Mouse (Mus musculus): ENCODE measurements around the gene Hoxc12. TPM values are rescaled to one million over a fixed set of nuclear protein-coding genes. Genes with fewer than 3 reads are reported as not detected.

Gene Hoxc12
- total RNA-seq, 2 experiments from 2014 or later, result not detected

- Histone ChIP-seq H3K27ac (no peak within 1 kb of the TSS), H3K4me3 (no peak within 1 kb of the TSS)
- TF ChIP-seq CTCF (conservative IDR thresholded peaks at IDR 0.05), result no peak
- no peak for DNase-seq (ENCODE audit: low spot score in 2 of 2)
Measured at GRCm38 (mm10) chr15:102921053-102922011, 15.2 kb upstream of the Hoxc12 start, which contains the start of gene Hoxc13. Gene Hoxc13 (plus strand): TSS chr15:102921103.

DNA sequence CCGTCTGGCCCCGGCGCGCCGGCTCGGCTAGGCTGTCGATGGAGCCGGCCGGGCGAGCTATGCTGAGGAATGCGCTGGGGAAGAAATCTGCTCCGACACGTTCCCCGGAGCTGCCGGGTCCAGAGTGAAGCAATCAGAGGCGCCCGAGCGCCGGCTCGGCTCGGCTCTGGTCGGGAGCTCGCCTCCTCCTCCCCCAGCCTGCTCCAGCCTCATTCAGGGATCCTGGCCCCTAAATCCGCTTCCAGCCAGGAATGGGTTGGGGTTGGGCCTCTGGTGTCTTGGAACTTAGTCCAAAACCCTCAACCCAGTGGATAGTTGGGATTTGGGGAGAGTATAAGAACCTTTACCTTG, 14.6 kb upstream of the Hoxc12 start:
- Histone ChIP-seq H3K4me3 (no peak overlapping the region), H3K27ac (no peak overlapping the region)
- DNase-seq (ENCODE audit: low spot score in 2 of 2), result no peak
- no peak for TF ChIP-seq CTCF (conservative IDR thresholded peaks at IDR 0.05)

DNA sequence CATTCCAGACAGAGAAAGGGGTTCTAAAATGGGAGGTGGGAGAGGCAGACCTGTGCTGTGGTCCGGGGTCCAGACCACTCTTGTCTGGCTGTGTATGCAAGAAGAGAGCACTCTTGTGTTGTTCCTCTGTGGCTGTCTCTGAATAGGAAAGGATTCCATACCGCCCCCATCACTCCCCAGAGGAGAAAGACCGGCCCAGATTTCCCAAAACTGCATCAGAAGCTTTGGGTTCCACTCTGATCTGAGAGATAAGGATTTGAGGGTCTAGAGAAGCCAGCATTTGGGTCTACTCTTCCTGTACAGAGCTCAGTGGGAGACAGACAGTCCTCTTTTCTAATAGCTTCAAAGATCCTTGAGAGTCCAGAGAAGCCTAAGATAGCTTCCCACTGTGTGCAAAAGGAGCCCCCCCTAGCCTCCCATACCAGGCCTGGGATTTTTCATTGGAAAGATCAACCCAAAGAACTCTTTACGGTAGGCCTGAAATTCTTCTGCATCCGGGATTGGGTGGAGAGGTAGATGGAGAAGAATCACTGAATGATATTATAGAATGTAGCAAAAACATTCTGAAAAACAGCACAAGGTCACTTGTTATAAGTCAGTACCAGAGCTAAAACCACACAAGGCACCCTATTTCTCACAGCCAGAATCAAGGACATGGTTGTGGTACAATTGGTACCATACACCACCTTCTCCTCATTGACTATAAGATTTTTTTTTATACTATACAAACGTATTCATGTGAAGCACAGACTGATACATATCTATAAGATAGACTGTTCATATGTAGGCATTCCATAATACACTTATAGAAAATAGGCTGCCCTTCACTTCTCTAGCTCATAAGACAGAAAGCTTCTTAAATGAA, 13.7 kb upstream of the Hoxc12 start:
- H3K4me3 ChIP-seq, result no peak overlapping the region
- TF ChIP-seq CTCF (conservative IDR thresholded peaks at IDR 0.05), result no peak
- no peak overlapping the region for H3K27ac ChIP-seq
- DNase-seq (ENCODE audit: low spot score in 2 of 2), result no peak

- Histone ChIP-seq H3K4me3 (no peak overlapping the region), H3K27ac (no peak overlapping the region)
- DNase-seq (ENCODE audit: low spot score in 2 of 2), result no peak
- no peak for TF ChIP-seq CTCF (conservative IDR thresholded peaks at IDR 0.05)
Measured at GRCm38 (mm10) chr15:102927032-102927645, 9.4 kb upstream of the Hoxc12 start.

DNA sequence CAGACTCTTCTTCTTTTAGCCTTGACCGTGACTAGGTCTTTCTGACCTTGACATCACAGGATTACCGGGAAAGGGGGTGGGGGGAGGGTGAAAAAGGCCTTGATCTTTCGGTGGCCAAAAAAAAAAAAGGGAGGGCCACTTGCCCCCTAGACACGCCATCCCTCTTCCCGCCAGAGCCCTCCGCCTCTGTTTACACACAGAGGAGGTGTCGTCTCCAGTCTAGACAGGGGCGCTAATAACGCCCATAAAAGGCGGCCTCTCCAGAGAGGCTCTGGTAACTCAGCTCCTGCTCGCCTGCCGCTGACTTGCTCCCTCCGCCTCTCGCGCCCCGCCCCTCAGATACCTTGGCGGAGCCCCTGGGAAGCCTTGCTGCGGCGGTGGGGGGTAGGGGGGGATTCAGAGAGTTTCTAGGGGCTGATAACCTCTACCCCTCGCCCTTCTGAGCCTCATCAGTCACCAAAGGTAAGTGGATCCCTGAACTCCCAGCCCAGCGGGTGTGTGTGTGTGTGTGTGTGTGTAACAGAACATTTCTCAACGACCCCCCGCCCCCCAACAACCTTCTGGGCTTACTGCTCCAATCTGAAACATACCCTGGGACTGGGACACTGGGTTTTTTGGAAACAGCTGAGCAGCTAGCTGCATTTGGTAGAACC, 4.7 kb upstream of the Hoxc12 start:
- no peak for TF ChIP-seq CTCF (conservative IDR thresholded peaks at IDR 0.05)
- Histone ChIP-seq H3K4me3 (no peak overlapping the region), H3K27ac (no peak overlapping the region)
- DNase-seq (ENCODE audit: low spot score in 2 of 2), result no peak

DNA sequence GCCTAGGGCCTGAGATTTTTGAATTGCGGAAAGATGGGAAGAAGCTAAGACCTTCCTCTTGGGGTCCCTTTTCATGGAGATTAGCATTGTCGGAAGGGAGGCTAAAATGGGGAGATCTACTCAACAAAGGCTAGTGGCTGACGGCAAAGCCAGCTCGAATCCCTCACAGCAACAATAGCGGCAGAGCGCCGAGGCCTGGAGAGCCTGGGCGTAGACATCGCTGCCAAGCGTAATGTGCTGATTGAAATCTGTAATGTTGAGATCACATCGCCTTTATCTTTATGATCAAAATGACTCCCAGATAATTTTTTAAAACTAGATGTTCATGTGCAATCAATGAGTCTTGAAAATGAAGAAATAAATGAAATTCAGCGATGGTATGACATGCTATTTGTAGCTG, 2.1 kb upstream of the Hoxc12 start:
- Histone ChIP-seq H3K27ac (no peak overlapping the region), H3K4me3 (no peak overlapping the region)
- DNase-seq (ENCODE audit: low spot score in 2 of 2), result no peak
- TF ChIP-seq CTCF (conservative IDR thresholded peaks at IDR 0.05), result no peak

DNA sequence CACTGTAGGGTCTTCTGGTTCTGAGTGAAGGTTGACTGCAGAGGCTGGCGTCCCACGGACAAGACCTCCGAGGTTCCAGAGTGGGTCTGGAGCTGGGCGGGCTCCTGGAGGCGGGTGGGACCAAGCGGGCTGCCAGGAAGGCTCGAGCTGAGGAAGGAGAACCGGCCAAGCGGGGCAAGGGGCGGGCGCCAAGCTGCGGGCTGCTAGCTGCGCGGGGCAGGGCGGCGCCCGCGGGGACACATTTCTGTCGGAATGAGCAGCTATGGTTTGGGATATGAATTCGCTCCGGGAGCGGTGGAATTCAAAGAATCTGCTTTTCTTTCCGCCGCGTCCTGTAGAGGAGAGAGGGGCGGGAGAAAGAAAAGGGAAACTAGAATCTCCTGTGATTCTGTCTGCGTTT, 1.7 kb upstream of the Hoxc12 start:
- no peak overlapping the region for H3K4me3 ChIP-seq
- TF ChIP-seq CTCF (conservative IDR thresholded peaks at IDR 0.05), result no peak
- no peak overlapping the region for H3K27ac ChIP-seq
- DNase-seq (ENCODE audit: low spot score in 2 of 2), result no peak

- Histone ChIP-seq H3K4me3 (no peak overlapping the region), H3K27ac (no peak overlapping the region)
- TF ChIP-seq CTCF (conservative IDR thresholded peaks at IDR 0.05), result no peak
- no peak for DNase-seq (ENCODE audit: low spot score in 2 of 2)
Measured at GRCm38 (mm10) chr15:102937036-102937666, 594 bp downstream of the Hoxc12 start.

- Histone ChIP-seq H3K4me3 (no peak overlapping the region), H3K27ac (no peak overlapping the region)
- DNase-seq (ENCODE audit: low spot score in 2 of 2), result no peak
- no peak for TF ChIP-seq CTCF (conservative IDR thresholded peaks at IDR 0.05)
Measured at GRCm38 (mm10) chr15:102939256-102940155, 2.9 kb downstream of the Hoxc12 start.

- TF ChIP-seq CTCF (conservative IDR thresholded peaks at IDR 0.05), result no peak
- DNase-seq (ENCODE audit: low spot score in 2 of 2), result no peak
- no peak overlapping the region for H3K27ac ChIP-seq
- no peak overlapping the region for H3K4me3 ChIP-seq
Measured at GRCm38 (mm10) chr15:102942739-102943467, 6.3 kb downstream of the Hoxc12 start.

DNA sequence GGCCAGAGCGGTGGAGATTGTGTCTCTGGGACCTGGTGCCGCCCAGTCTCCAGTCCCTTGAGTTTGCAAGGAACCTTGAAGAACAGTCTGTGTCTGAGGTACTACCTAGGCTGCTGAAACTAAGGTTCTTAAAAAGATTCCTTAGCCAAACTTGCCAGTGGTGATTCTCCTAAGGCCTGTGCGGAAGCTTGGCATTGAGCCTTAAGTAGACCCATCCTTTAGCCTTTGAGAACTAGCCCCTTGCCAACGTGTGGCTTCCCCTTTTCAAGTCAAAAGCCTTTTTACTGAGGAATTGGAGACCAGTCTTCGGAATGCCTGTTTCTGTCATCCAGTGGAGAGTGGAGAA, 6.9 kb downstream of the Hoxc12 start:
- DNase-seq (ENCODE audit: low spot score in 2 of 2), result no peak
- TF ChIP-seq CTCF (conservative IDR thresholded peaks at IDR 0.05), result no peak
- Histone ChIP-seq H3K27ac (no peak overlapping the region), H3K4me3 (no peak overlapping the region)

All from layer of hippocampus, adult 2 months (tissue).